Mouse (Mus musculus) C2C12 (cell line): ENCODE data around the gene Pgk1. TPM values are rescaled to one million over a fixed set of nuclear protein-coding genes. Genes with fewer than 3 reads are reported as not detected.

Experiments
- H3K27me3 ChIP-seq: one replicate; pipeline ENCODE4 v1.6.1; 2011; ENCODE audit not compliant: control insufficient read depth, insufficient read depth, insufficient read length
- H3K36me3 ChIP-seq: one replicate; pipeline ENCODE4 v1.6.1; 2011; ENCODE audit not compliant: control insufficient read depth, insufficient read depth
- H3K4me3 ChIP-seq: one replicate; pipeline ENCODE4 v1.5.1; 2011; ENCODE audit warnings: mild to moderate bottlenecking, control low read depth; ENCODE audit not compliant: poor library complexity, insufficient read depth, severe bottlenecking
- H3K79me2 ChIP-seq: one replicate; pipeline ENCODE4 v1.6.1; 2011; ENCODE audit not compliant: control insufficient read depth, insufficient read depth
- H3K79me3 ChIP-seq: one replicate; pipeline ENCODE4 v1.6.1; 2011; ENCODE audit warnings: low read depth, control low read depth
- H3ac ChIP-seq: one replicate; pipeline ENCODE3; 2011; ENCODE audit warnings: low read depth; ENCODE audit not compliant: control insufficient read depth, insufficient read length
- CEBPB ChIP-seq: IDR thresholded peaks from one replicate; pipeline ENCODE4 v1.6.1; 2011; ENCODE audit warnings: low read depth, mild to moderate bottlenecking, control low read depth, moderate library complexity
- CTCF ChIP-seq: IDR thresholded peaks from one replicate; pipeline ENCODE4 v1.5.1; 2011; ENCODE audit not compliant: control insufficient read depth, insufficient read depth, insufficient read length
- FOSL1 ChIP-seq: IDR thresholded peaks from one replicate; pipeline ENCODE4 v1.8.0; 2011; ENCODE audit warnings: mild to moderate bottlenecking, low read length; ENCODE audit not compliant: poor library complexity, insufficient read depth, severe bottlenecking
- MAX ChIP-seq: IDR thresholded peaks from one replicate; pipeline ENCODE4 v1.6.1; 2011; ENCODE audit warnings: mild to moderate bottlenecking, control low read depth
- MYOD1 ChIP-seq: IDR thresholded peaks from one replicate; pipeline ENCODE4 v1.6.1; 2011; ENCODE audit warnings: low read depth; ENCODE audit not compliant: control insufficient read depth, insufficient read length
- MYOG ChIP-seq: IDR thresholded peaks from one replicate; pipeline ENCODE4 v1.6.1; 2011; ENCODE audit not compliant: control insufficient read depth, insufficient read length; ENCODE audit errors: extremely low read depth
- USF1 ChIP-seq: IDR thresholded peaks from one replicate; pipeline ENCODE4 v1.6.1; 2011; ENCODE audit warnings: low read depth, mild to moderate bottlenecking, control low read depth, moderate library complexity
- long read RNA-seq, 2 experiments: library from polyadenylated mRNA; unstranded; transcript quantifications; one replicate each; pipeline ENCODE4 v2.0.0; 2019 to 2020
- polyA plus RNA-seq: library from polyadenylated mRNA; unstranded; fragments of >200 nt; fragmentation: generic; extraction: Trizol; gene quantifications from one replicate; pipeline ENCODE4 v1.2.1, GENCODE M21; 2012; ENCODE audit warnings: missing spikeins

Gene Pgk1
- 880 TPM for polyA plus RNA-seq
- long read RNA-seq, experiment 1, transcript Pgk1-201 (11 exons, 1,825 nt) = major isoform, 627 of 693 reads
- long read RNA-seq, experiment 1, partial matches to known transcripts = 59 of 693 reads
- long read RNA-seq, experiment 1, other reads (novel, unspliced or antisense) = 7 of 693 reads
- long read RNA-seq, experiment 2, transcript Pgk1-201 (11 exons, 1,825 nt) = major isoform, 4,148 of 4,195 reads
- long read RNA-seq, experiment 2, partial matches to known transcripts = 19 of 4,195 reads
- long read RNA-seq, experiment 2, other reads (novel, unspliced or antisense) = 28 of 4,195 reads

DNA sequence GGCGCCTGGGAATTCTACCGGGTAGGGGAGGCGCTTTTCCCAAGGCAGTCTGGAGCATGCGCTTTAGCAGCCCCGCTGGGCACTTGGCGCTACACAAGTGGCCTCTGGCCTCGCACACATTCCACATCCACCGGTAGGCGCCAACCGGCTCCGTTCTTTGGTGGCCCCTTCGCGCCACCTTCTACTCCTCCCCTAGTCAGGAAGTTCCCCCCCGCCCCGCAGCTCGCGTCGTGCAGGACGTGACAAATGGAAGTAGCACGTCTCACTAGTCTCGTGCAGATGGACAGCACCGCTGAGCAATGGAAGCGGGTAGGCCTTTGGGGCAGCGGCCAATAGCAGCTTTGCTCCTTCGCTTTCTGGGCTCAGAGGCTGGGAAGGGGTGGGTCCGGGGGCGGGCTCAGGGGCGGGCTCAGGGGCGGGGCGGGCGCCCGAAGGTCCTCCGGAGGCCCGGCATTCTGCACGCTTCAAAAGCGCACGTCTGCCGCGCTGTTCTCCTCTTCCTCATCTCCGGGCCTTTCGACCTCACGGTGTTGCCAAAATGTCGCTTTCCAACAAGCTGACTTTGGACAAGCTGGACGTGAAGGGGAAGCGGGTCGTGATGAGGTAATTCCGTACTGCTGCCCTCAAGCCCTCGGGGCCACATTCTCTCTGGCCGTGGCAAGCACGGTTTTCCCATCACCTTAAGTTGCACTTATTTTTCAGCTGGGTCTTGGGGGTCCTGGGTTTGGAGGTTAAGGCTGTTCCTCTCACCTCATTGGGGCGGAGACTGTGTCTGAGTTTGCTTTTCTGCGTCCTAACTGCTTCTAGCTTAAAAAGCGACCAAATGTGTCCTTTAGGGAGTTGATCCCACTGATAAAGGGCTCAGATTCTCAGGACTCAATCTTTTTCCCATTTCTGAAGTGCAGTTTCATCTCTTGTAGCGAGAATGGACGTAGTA lies at the start of gene Pgk1:
Gene Pgk1 (plus strand): TSS at position 388 of the 937 bp plus-strand sequence.
- no peak for TF ChIP-seq USF1
- no peak for TF ChIP-seq FOSL1
- TF ChIP-seq MAX = peak; percentile 17
- no peak for TF ChIP-seq CEBPB
- no peak for TF ChIP-seq MYOG
- no peak for TF ChIP-seq CTCF
- no peak for TF ChIP-seq MYOD1
- H3K27me3 ChIP-seq = no peaks in the 10 kb centered on the region
- peaks cover 50% of the 10 kb centered on the region for H3K79me2 ChIP-seq
- H3K79me3 ChIP-seq = peaks cover 48% of the 10 kb centered on the region
- peak within 1 kb of the TSS; percentile 51 for H3K4me3 ChIP-seq
- peak within 1 kb of the TSS; percentile 87 for H3ac ChIP-seq
- H3K36me3 ChIP-seq = peaks cover 19% of the 10 kb centered on the region

DNA sequence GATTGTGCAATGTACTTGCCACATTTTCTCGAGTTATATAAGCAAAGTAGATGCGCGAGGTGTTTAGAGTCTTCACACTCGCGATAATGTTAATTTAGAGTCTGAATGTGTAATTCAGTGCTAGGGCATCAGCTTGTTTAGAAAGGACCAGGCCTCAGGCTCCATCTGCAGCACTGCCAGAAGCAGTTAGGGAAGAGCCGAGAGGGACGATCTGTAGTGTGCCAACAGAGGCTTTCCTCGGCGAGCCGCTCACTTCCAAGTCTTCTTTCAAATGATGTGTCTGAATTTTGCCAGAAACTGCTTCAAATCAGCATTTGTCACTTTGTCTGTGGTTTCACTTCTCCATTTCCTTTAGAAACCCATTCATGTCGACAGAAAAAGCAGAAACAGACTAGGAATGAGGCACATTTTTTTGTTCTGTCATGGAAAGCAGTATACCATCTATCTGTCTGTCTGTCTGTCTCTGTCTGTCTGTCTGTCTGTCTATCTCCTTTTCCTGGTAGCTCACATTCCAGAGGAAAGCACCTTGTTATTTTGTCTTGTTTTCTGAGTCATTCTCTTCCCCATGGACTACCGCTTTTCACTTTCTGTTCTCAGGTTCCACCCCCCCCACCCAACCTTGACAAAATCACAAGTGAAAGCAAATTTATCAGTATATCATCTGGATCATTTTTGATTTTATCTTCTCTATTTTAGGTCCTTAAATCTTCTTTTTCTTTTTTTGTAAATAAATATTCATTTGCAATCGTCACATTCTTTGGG lies 47.4 kb upstream of the Pgk1 start:
- Histone ChIP-seq H3K79me3 (no peaks in the 10 kb centered on the region), H3K36me3 (no peaks in the 10 kb centered on the region), H3K4me3 (no peak overlapping the region), H3ac (no peak overlapping the region), H3K27me3 (no peaks in the 10 kb centered on the region), H3K79me2 (no peaks in the 10 kb centered on the region)
- TF ChIP-seq CEBPB (no peak), USF1 (no peak), MYOD1 (no peak), MAX (no peak), MYOG (no peak), FOSL1 (no peak)

DNA sequence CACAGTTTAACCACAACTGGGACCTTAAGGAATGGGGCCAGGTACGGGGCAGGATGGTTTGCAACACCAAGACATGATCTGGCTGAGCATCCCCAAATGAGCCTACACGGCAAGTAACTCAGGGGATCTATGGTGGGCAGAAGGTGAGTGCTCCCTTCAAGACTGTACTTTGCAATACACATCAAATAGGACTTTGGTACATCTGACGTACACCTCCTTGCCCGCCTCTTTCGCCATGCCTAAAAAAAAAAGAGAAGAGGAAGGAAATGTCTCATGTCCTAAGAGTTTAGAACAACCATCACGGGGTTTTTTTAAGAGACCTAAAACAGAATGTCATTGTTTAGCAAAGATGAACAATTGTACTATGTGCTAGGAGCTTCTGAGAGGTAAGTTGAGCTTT lies 44.0 kb upstream of the Pgk1 start, which contains the start of gene Tlr13:
Gene Tlr13 (plus strand): TSS at position 269 of the 400 bp plus-strand sequence.
- TF ChIP-seq MYOG = no peak
- Histone ChIP-seq H3K79me3 (no peaks in the 10 kb centered on the region), H3K79me2 (no peaks in the 10 kb centered on the region), H3K27me3 (no peaks in the 10 kb centered on the region), H3K4me3 (no peak within 1 kb of the TSS), H3K36me3 (no peaks in the 10 kb centered on the region), H3ac (no peak within 1 kb of the TSS)

DNA sequence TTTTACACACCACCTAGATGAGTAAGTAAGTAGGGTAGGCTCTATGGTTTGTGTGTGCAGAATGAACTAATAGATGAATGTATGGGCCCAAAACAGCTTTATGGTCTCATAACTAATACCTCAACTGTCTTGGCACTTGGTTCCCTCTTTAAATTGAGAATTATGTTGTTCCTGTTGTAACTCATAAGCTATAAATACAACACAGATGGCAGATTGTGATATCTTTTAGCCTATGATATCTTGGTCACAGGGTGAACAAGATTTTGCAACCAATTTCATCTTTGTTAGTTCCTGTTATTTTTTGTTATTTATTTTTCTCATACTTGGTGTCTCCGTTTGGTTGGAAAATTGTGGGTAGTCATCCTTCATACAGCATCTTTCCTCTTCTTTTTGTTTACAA lies 38.7 kb upstream of the Pgk1 start:
- no peak overlapping the region for H3K4me3 ChIP-seq
- TF ChIP-seq CEBPB = no peak
- TF ChIP-seq USF1 = no peak
- H3K36me3 ChIP-seq = no peaks in the 10 kb centered on the region
- no peaks in the 10 kb centered on the region for H3K79me3 ChIP-seq
- no peaks in the 10 kb centered on the region for H3K27me3 ChIP-seq
- H3ac ChIP-seq = no peak overlapping the region
- H3K79me2 ChIP-seq = no peaks in the 10 kb centered on the region

DNA sequence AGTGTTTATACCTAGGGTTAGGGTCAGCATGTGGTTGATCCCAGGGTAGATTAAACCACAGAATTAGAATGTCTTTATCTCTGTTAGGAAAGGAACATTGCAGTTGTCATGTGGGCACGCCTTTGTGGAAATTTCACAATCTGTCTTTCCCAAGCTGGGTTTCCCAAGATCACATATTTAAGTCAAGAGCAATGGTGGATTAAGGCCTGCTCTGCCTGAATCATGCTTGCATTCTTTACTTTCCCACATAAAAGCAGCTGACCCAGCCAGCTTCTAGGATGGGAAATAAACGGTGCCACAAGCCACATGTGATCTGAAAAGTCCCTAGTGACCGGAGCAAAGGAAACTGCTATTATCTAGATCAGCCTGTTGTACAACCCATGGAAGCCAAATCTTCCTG lies 37.4 kb upstream of the Pgk1 start:
- no peaks in the 10 kb centered on the region for H3K36me3 ChIP-seq
- no peaks in the 10 kb centered on the region for H3K27me3 ChIP-seq
- no peak overlapping the region for H3ac ChIP-seq
- H3K79me3 ChIP-seq = no peaks in the 10 kb centered on the region
- H3K79me2 ChIP-seq = no peaks in the 10 kb centered on the region
- H3K4me3 ChIP-seq = no peak overlapping the region
- no peak for TF ChIP-seq MAX
- TF ChIP-seq MYOD1 = no peak
- peak; percentile 64 for TF ChIP-seq CEBPB
- TF ChIP-seq FOSL1 = no peak
- TF ChIP-seq MYOG = no peak
- TF ChIP-seq USF1 = no peak
